Mouse (Mus musculus): Measurements from ENCODE around the gene Cyp2d11. TPM values are rescaled to one million over a fixed set of nuclear protein-coding genes. Genes with fewer than 3 reads are reported as not detected.

Cyp2d11 gene
- polyA plus RNA-seq, 1 experiment = not detected

- no peak overlapping the region for H3K27ac ChIP-seq (ENCODE audit: control insufficient read depth, insufficient read depth, low read length)
- no peaks in the 10 kb centered on the region for H3K4me1 ChIP-seq (replicated peaks; ENCODE audit: control insufficient read depth, insufficient read depth, low read length)
- H3K4me3 ChIP-seq (ENCODE audit: control insufficient read depth, insufficient read depth, low read length) = no peak overlapping the region
- DNase-seq = no peak
- TF ChIP-seq CTCF (IDR thresholded peaks at IDR 0.05; ENCODE audit: borderline replicate concordance, control insufficient read depth, extremely low read depth, insufficient read depth, low read length, poor library complexity) = no peak
- TF ChIP-seq POLR2A (IDR thresholded peaks at IDR 0.05; ENCODE audit: control insufficient read depth, extremely low read depth, insufficient read depth, low read length, poor library complexity) = no peak
- H3K27me3 ChIP-seq (ENCODE audit: control insufficient read depth, insufficient read depth, low read length) = no peaks in the 10 kb centered on the region
- H3K36me3 ChIP-seq (ENCODE audit: control insufficient read depth, insufficient read depth, low read length) = no peaks in the 10 kb centered on the region
- 96% methylated on average over 2 of the region's 2 CpGs for whole genome bisulfite sequencing
These were observed 8.1 kb downstream of the Cyp2d11 start for GRCm38 (mm10) chr15:82385729-82386128.

- Histone ChIP-seq H3K4me1 (replicated peaks; ENCODE audit: control insufficient read depth, insufficient read depth, low read length) (peaks cover 6% of the 10 kb centered on the region; the same call in 1 of the 2 replicates), H3K27ac (ENCODE audit: control insufficient read depth, insufficient read depth, low read length) (no peak overlapping the region), H3K27me3 (ENCODE audit: control insufficient read depth, insufficient read depth, low read length) (no peaks in the 10 kb centered on the region), H3K4me3 (ENCODE audit: control insufficient read depth, insufficient read depth, low read length) (no peak overlapping the region), H3K36me3 (ENCODE audit: control insufficient read depth, insufficient read depth, low read length) (no peaks in the 10 kb centered on the region)
- no peak for TF ChIP-seq CTCF (IDR thresholded peaks at IDR 0.05; ENCODE audit: borderline replicate concordance, control insufficient read depth, extremely low read depth, insufficient read depth, low read length, poor library complexity)
- DNase-seq = no peak
- WGBS = 95% methylated on average over 2 of the region's 2 CpGs
These were observed 11.4 kb downstream of the Cyp2d11 start for GRCm38 (mm10) chr15:82382441-82382840.

GRCm38 (mm10) chr15:82380714-82381062 lies 13.1 kb downstream of the Cyp2d11 start:
- no peak for DNase-seq
- Histone ChIP-seq H3K27ac (ENCODE audit: control insufficient read depth, insufficient read depth, low read length) (no peak overlapping the region), H3K36me3 (ENCODE audit: control insufficient read depth, insufficient read depth, low read length) (no peaks in the 10 kb centered on the region), H3K4me1 (replicated peaks; ENCODE audit: control insufficient read depth, insufficient read depth, low read length) (peaks cover 6% of the 10 kb centered on the region; the same call in 1 of the 2 replicates), H3K27me3 (ENCODE audit: control insufficient read depth, insufficient read depth, low read length) (no peaks in the 10 kb centered on the region), H3K4me3 (ENCODE audit: control insufficient read depth, insufficient read depth, low read length) (0 out of 2 replicates have a peak overlapping the region, but pooled peaks have one; percentile 1)
- TF ChIP-seq CTCF (IDR thresholded peaks at IDR 0.05; ENCODE audit: borderline replicate concordance, control insufficient read depth, extremely low read depth, insufficient read depth, low read length, poor library complexity) = no peak
- no peak for TF ChIP-seq POLR2A (IDR thresholded peaks at IDR 0.05; ENCODE audit: control insufficient read depth, extremely low read depth, insufficient read depth, low read length, poor library complexity)
- WGBS = 60% methylated on average over 7 of the region's 7 CpGs

- 10% methylated on average over 18 of the region's 24 CpGs for WGBS
- no peaks in the 10 kb centered on the region for H3K27me3 ChIP-seq (ENCODE audit: control insufficient read depth, insufficient read depth, low read length)
- TF ChIP-seq CTCF (IDR thresholded peaks at IDR 0.05; ENCODE audit: borderline replicate concordance, control insufficient read depth, extremely low read depth, insufficient read depth, low read length, poor library complexity) (no peak), POLR2A (IDR thresholded peaks at IDR 0.05; ENCODE audit: control insufficient read depth, extremely low read depth, insufficient read depth, low read length, poor library complexity) (no peak)
- H3K4me1 ChIP-seq (replicated peaks; ENCODE audit: control insufficient read depth, insufficient read depth, low read length) = peaks cover 6% of the 10 kb centered on the region; the same call in 1 of the 2 replicates
- H3K27ac ChIP-seq (ENCODE audit: control insufficient read depth, insufficient read depth, low read length) = peak within 1 kb of the TSS; percentile 3; the same call in 1 of the 2 replicates
- peak within 1 kb of the TSS; percentile 51 for H3K4me3 ChIP-seq (ENCODE audit: control insufficient read depth, insufficient read depth, low read length)
- H3K36me3 ChIP-seq (ENCODE audit: control insufficient read depth, insufficient read depth, low read length) = no peaks in the 10 kb centered on the region
- DNase-seq = peak; percentile 39
These were observed 13.7 kb downstream of the Cyp2d11 start, which contains the start of gene Cyp2d22 for GRCm38 (mm10) chr15:82379871-82380713. TSS of gene Cyp2d22 (minus strand) at chr15:82380260.

- Histone ChIP-seq H3K27ac (ENCODE audit: control insufficient read depth, insufficient read depth, low read length) (no peak overlapping the region), H3K27me3 (ENCODE audit: control insufficient read depth, insufficient read depth, low read length) (no peaks in the 10 kb centered on the region), H3K4me1 (replicated peaks; ENCODE audit: control insufficient read depth, insufficient read depth, low read length) (peaks cover 6% of the 10 kb centered on the region; the same call in 1 of the 2 replicates), H3K36me3 (ENCODE audit: control insufficient read depth, insufficient read depth, low read length) (no peaks in the 10 kb centered on the region), H3K4me3 (ENCODE audit: control insufficient read depth, insufficient read depth, low read length) (peak overlapping the region; percentile 51; the same call in 1 of the 2 replicates)
- WGBS = 64% methylated on average over 7 of the region's 7 CpGs
- TF ChIP-seq POLR2A (IDR thresholded peaks at IDR 0.05; ENCODE audit: control insufficient read depth, extremely low read depth, insufficient read depth, low read length, poor library complexity) (no peak), CTCF (IDR thresholded peaks at IDR 0.05; ENCODE audit: borderline replicate concordance, control insufficient read depth, extremely low read depth, insufficient read depth, low read length, poor library complexity) (no peak)
- no peak for DNase-seq
These were observed 14.3 kb downstream of the Cyp2d11 start for GRCm38 (mm10) chr15:82379511-82379870.

GRCm38 (mm10) chr15:82378261-82379180 lies 15.3 kb downstream of the Cyp2d11 start:
- 85% methylated on average over 15 of the region's 15 CpGs for WGBS
- H3K27me3 ChIP-seq (ENCODE audit: control insufficient read depth, insufficient read depth, low read length) = no peaks in the 10 kb centered on the region
- no peaks in the 10 kb centered on the region for H3K36me3 ChIP-seq (ENCODE audit: control insufficient read depth, insufficient read depth, low read length)
- H3K4me1 ChIP-seq (replicated peaks; ENCODE audit: control insufficient read depth, insufficient read depth, low read length) = peaks cover 6% of the 10 kb centered on the region; the same call in 1 of the 2 replicates
- no peak overlapping the region for H3K4me3 ChIP-seq (ENCODE audit: control insufficient read depth, insufficient read depth, low read length)
- no peak for TF ChIP-seq POLR2A (IDR thresholded peaks at IDR 0.05; ENCODE audit: control insufficient read depth, extremely low read depth, insufficient read depth, low read length, poor library complexity)
- no peak for TF ChIP-seq CTCF (IDR thresholded peaks at IDR 0.05; ENCODE audit: borderline replicate concordance, control insufficient read depth, extremely low read depth, insufficient read depth, low read length, poor library complexity)
- DNase-seq = no peak
- H3K27ac ChIP-seq (ENCODE audit: control insufficient read depth, insufficient read depth, low read length) = no peak overlapping the region

Measured in thymus, adult 2 months (tissue).